Mouse (Mus musculus) myocyte (in vitro differentiated cells): Measurements from ENCODE around the gene Gm572. TPM values are rescaled to one million over a fixed set of nuclear protein-coding genes. Genes with fewer than 3 reads are reported as not detected.

Experiments
- H3K27me3 ChIP-seq: one replicate; pipeline ENCODE4 v1.6.1; 2011; ENCODE audit not compliant: control insufficient read depth, insufficient read depth, insufficient read length
- H3K36me3 ChIP-seq: one replicate; pipeline ENCODE4 v1.6.1; 2011; ENCODE audit not compliant: control insufficient read depth, insufficient read depth
- H3K4me2 ChIP-seq: one replicate; pipeline ENCODE4 v1.6.1; 2011; ENCODE audit warnings: low read depth, control low read depth
- H3K4me3 ChIP-seq: one replicate; pipeline ENCODE4 v1.5.1; 2011; ENCODE audit warnings: mild to moderate bottlenecking, control low read depth, moderate library complexity
- H3K79me2 ChIP-seq: one replicate; pipeline ENCODE4 v1.6.1; 2011; ENCODE audit not compliant: control insufficient read depth, insufficient read depth
- H3ac ChIP-seq: one replicate; pipeline ENCODE4 v1.6.1; 2011; ENCODE audit not compliant: control insufficient read depth, insufficient read length
- CEBPB ChIP-seq: IDR thresholded peaks from 2 replicates; pipeline ENCODE4 v1.6.1; 2011; ENCODE audit warnings: mild to moderate bottlenecking, moderate library complexity; ENCODE audit not compliant: poor library complexity, insufficient read depth, severe bottlenecking
- E2F4 ChIP-seq: IDR thresholded peaks from one replicate; pipeline ENCODE4 v1.6.1; 2011; ENCODE audit warnings: mild to moderate bottlenecking, control low read depth, moderate library complexity; ENCODE audit not compliant: insufficient read depth
- MAX ChIP-seq: IDR thresholded peaks from one replicate; pipeline ENCODE4 v1.6.1; 2011; ENCODE audit warnings: low read depth, mild to moderate bottlenecking, control low read depth
- MYOD1 ChIP-seq, 3 experiments: IDR thresholded peaks; one replicate each; pipeline ENCODE4 v1.6.1; 2011; ENCODE audit warnings: control low read depth in 2 of 3, low read depth in 2 of 3, mild to moderate bottlenecking in 2 of 3, moderate library complexity in 1 of 3; ENCODE audit not compliant: insufficient read length in 2 of 3, control insufficient read depth in 1 of 3
- MYOG ChIP-seq, 3 experiments: IDR thresholded peaks; one replicate each; pipeline ENCODE4 v1.6.1; 2011; ENCODE audit warnings: control low read depth in 2 of 3, low read depth in 2 of 3, mild to moderate bottlenecking in 2 of 3; ENCODE audit not compliant: insufficient read length in 2 of 3, control insufficient read depth in 1 of 3, insufficient read depth in 1 of 3
- POLR2A ChIP-seq: IDR thresholded peaks from one replicate; pipeline ENCODE4 v1.6.1; 2011; ENCODE audit warnings: low read depth, mild to moderate bottlenecking, control low read depth, moderate library complexity; ENCODE audit not compliant: insufficient read length
- POLR2AphosphoS2 ChIP-seq: IDR thresholded peaks from one replicate; pipeline ENCODE4 v1.6.1; 2011; ENCODE audit warnings: low read depth, control low read depth; ENCODE audit not compliant: insufficient read length
- REST ChIP-seq: IDR thresholded peaks from one replicate; pipeline ENCODE4 v1.6.1; 2011; ENCODE audit warnings: mild to moderate bottlenecking, control low read depth, moderate library complexity; ENCODE audit not compliant: insufficient read depth, insufficient read length
- SRF ChIP-seq: IDR thresholded peaks from one replicate; pipeline ENCODE4 v1.6.1; 2011; ENCODE audit warnings: low read depth; ENCODE audit not compliant: control insufficient read depth, insufficient read length
- TCF12 ChIP-seq: IDR thresholded peaks from one replicate; pipeline ENCODE4 v1.6.1; 2011; ENCODE audit warnings: mild to moderate bottlenecking, control low read depth; ENCODE audit not compliant: poor library complexity, insufficient read depth, severe bottlenecking
- TCF3 ChIP-seq: IDR thresholded peaks from one replicate; pipeline ENCODE4 v1.6.1; 2011; ENCODE audit warnings: low read depth, control low read depth; ENCODE audit not compliant: insufficient read length
- USF1 ChIP-seq: IDR thresholded peaks from one replicate; pipeline ENCODE4 v1.6.1; 2011; ENCODE audit warnings: low read depth, mild to moderate bottlenecking, control low read depth, moderate library complexity
- polyA plus RNA-seq: library from polyadenylated mRNA; unstranded; fragments of >200 nt; fragmentation: generic; extraction: Trizol; gene quantifications from one replicate; pipeline ENCODE4 v1.2.1, GENCODE M21; 2012; ENCODE audit warnings: missing spikeins

Gm572 gene
- polyA plus RNA-seq, 1 experiment = 0.16 TPM

- TF ChIP-seq REST (no peak), MYOG (IDR thresholded peaks at IDR 0.05; ENCODE audit: control insufficient read depth in 1 of 3, insufficient read depth in 1 of 3, insufficient read length in 2 of 3, low read depth in 2 of 3) (no peak), MAX (no peak), POLR2AphosphoS2 (no peak), TCF3 (no peak), USF1 (no peak), SRF (no peak), E2F4 (no peak), MYOD1 (IDR thresholded peaks at IDR 0.05; ENCODE audit: control insufficient read depth in 1 of 3, insufficient read length in 2 of 3, low read depth in 2 of 3) (no peak), TCF12 (no peak), CEBPB (no peak), POLR2A (no peak)
- Histone ChIP-seq H3K36me3 (peaks cover 66% of the 10 kb centered on the region), H3ac (no peak overlapping the region), H3K79me2 (peaks cover 7% of the 10 kb centered on the region), H3K4me2 (no peak overlapping the region), H3K27me3 (no peaks in the 10 kb centered on the region), H3K4me3 (no peak overlapping the region)
Measured at GRCm38 (mm10) chr4:148613738-148614137, 29.4 kb upstream of the Gm572 start.

DNA sequence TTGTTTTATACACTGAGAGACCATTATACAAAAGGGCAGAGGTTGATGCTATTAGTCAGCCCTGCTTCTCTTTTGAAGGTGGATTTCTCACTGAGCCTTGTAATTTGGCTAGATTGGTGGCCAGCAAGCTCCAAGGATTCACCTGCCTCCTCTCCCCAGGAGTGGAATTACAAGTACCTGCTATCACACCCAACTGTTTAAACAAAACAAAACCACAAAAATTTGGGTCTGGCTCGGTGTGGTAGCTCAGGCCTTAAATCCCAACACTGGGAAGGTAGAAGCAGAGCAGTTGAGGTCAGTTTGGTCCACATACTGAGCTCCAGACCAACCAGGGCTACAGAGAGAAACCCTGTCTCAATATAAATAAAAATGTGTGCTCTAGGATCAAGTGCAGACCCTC is 23.3 kb upstream of the Gm572 start:
- no peak overlapping the region for H3ac ChIP-seq

DNA sequence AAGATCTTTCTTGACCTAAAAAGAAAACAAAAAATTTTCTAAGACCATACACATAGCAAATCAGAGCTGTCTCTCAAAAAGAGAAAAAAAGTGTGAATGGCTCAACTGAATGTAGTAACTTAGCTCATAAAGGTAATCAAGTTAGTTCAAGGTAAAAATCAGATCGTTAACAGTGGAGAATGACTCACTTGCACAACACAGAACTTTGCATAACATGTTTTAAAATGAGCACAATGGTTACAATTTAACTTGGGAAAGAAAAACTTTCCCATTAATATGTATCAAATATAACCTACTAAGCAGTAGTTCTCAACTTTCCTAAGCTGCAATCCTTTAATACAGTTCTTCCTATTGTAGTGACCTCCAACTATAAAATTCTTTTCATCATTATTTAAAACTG is 22.4 kb upstream of the Gm572 start:
- no peak overlapping the region for H3K4me2 ChIP-seq
- H3K79me2 ChIP-seq = peaks cover 72% of the 10 kb centered on the region
- no peak overlapping the region for H3ac ChIP-seq
- no peak overlapping the region for H3K4me3 ChIP-seq
- TF ChIP-seq TCF12 = no peak
- TF ChIP-seq CEBPB = no peak
- TF ChIP-seq REST = no peak
- no peak for TF ChIP-seq POLR2AphosphoS2
- H3K36me3 ChIP-seq = peaks cover 87% of the 10 kb centered on the region
- H3K27me3 ChIP-seq = no peaks in the 10 kb centered on the region

More for the DNA sequence above, 23.3 kb upstream of the Gm572 start:
- Histone ChIP-seq H3K36me3 (peaks cover 92% of the 10 kb centered on the region), H3K27me3 (no peaks in the 10 kb centered on the region), H3K79me2 (peaks cover 63% of the 10 kb centered on the region), H3K4me2 (no peak overlapping the region), H3K4me3 (no peak overlapping the region)
- TF ChIP-seq MYOG (IDR thresholded peaks at IDR 0.05; ENCODE audit: control insufficient read depth in 1 of 3, insufficient read depth in 1 of 3, insufficient read length in 2 of 3, low read depth in 2 of 3) (no peak), REST (no peak), POLR2AphosphoS2 (no peak), TCF12 (no peak), POLR2A (no peak), CEBPB (no peak), USF1 (no peak), E2F4 (no peak), MYOD1 (IDR thresholded peaks at IDR 0.05; ENCODE audit: control insufficient read depth in 1 of 3, insufficient read length in 2 of 3, low read depth in 2 of 3) (no peak), MAX (no peak), SRF (no peak), TCF3 (no peak)

- H3K4me2 ChIP-seq = no peak overlapping the region
- peaks cover 72% of the 10 kb centered on the region for H3K36me3 ChIP-seq
- H3K27me3 ChIP-seq = no peaks in the 10 kb centered on the region
- H3ac ChIP-seq = no peak overlapping the region
- no peak overlapping the region for H3K4me3 ChIP-seq
- no peak for TF ChIP-seq REST
- peaks cover 70% of the 10 kb centered on the region for H3K79me2 ChIP-seq
Measured at GRCm38 (mm10) chr4:148622485-148622884, 20.6 kb upstream of the Gm572 start.

DNA sequence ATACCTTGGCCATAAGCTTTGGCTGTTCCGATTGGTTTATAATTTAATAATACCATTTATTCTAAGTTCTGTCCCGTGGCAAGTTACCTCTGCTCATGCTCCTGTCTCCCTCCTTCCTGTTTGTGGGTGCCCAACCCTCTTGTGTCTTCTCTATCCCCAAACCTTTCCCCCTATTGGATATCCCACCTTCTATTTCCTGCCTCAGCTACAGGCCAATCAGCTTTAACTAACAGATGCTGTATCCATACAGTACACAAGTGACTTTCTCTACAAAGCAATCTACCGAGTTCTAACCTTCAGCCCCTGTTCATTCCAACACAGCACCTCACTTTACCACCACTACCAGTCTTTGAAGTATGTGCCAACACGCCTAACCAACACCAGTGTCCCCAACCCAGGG is 19.5 kb upstream of the Gm572 start:
- no peaks in the 10 kb centered on the region for H3K27me3 ChIP-seq
- peaks cover 70% of the 10 kb centered on the region for H3K79me2 ChIP-seq
- peaks cover 61% of the 10 kb centered on the region for H3K36me3 ChIP-seq
- H3ac ChIP-seq = no peak overlapping the region
- no peak overlapping the region for H3K4me3 ChIP-seq
- TF ChIP-seq CEBPB (no peak), TCF12 (no peak), USF1 (no peak), MYOG (IDR thresholded peaks at IDR 0.05; ENCODE audit: control insufficient read depth in 1 of 3, insufficient read depth in 1 of 3, insufficient read length in 2 of 3, low read depth in 2 of 3) (no peak), POLR2A (no peak), E2F4 (no peak), SRF (no peak), TCF3 (no peak), MYOD1 (IDR thresholded peaks at IDR 0.05; ENCODE audit: control insufficient read depth in 1 of 3, insufficient read length in 2 of 3, low read depth in 2 of 3) (no peak), POLR2AphosphoS2 (no peak), MAX (no peak), REST (no peak)
- peak overlapping the region; percentile 78 for H3K4me2 ChIP-seq
